Mouse (Mus musculus) liver, embryonic 16.5 days (tissue): ENCODE data around the gene Klk6. TPM values are rescaled to one million over a fixed set of nuclear protein-coding genes. Genes with fewer than 3 reads are reported as not detected.
A peak's percentile ranks its signal among the peaks of the same experiment; 100 is the strongest.

Experiments used
- ATAC-seq: fragments of 200-750 bp; cut with Nextera tagmentation; 2 replicates; pipeline ENCODE4 v1.8.0; 2017; ENCODE audit warnings: low read depth, mild to moderate bottlenecking, moderate number of reproducible peaks, moderate library complexity
- H3K27ac ChIP-seq: fragments of 300-500 bp; sonication (generic); 2 replicates; pipeline ENCODE4 v1.5.1; 2014; ENCODE audit warnings: mild to moderate bottlenecking, low read length
- H3K27me3 ChIP-seq: fragments of 300-500 bp; sonication (generic); 2 replicates; pipeline ENCODE4 v1.6.1; 2014; ENCODE audit warnings: low read depth, low read length, mixed read lengths; ENCODE audit not compliant: control insufficient read depth, insufficient read depth
- H3K36me3 ChIP-seq: fragments of 300-500 bp; sonication (generic); 2 replicates; pipeline ENCODE4 v1.6.1; 2014; ENCODE audit warnings: mild to moderate bottlenecking; ENCODE audit not compliant: control insufficient read depth, insufficient read depth
- H3K4me1 ChIP-seq: fragments of 300-500 bp; sonication (generic); 2 replicates; pipeline ENCODE4 v1.6.1; 2014; ENCODE audit warnings: low read depth, low read length, mixed read lengths; ENCODE audit not compliant: control insufficient read depth
- H3K4me2 ChIP-seq: fragments of 300-500 bp; sonication (generic); 2 replicates; pipeline ENCODE4 v1.6.1; 2014; ENCODE audit warnings: low read depth, low read length, mixed read lengths
- H3K4me3 ChIP-seq: fragments of 300-500 bp; sonication (generic); 2 replicates; pipeline ENCODE4 v1.5.1; 2014; ENCODE audit warnings: low read depth, mild to moderate bottlenecking, low read length
- H3K9ac ChIP-seq: fragments of 300-500 bp; sonication (generic); 2 replicates; pipeline ENCODE4 v1.6.1; 2014; ENCODE audit warnings: low read depth, low read length
- H3K9me3 ChIP-seq: fragments of 300-500 bp; sonication (generic); replicated peaks from 2 replicates; pipeline ENCODE4 v1.6.1; 2016; ENCODE audit warnings: low read length; ENCODE audit not compliant: control insufficient read depth
- WGBS: fragments of 180-500 bp; shearing (Covaris S2); extraction: QIAGEN DNeasy Blood & Tissue Kit; methylation state at CpG from one replicate; pipeline ENCODE4 v1.1.7; 2014; ENCODE audit not compliant: insufficient replicate concordance; 5-methylcytosine and 5-hydroxymethylcytosine counted together
- polyA plus RNA-seq: library from polyadenylated mRNA; unstranded; fragments of >200 nt; fragmentation: Nextera tagmentation; extraction: Ambion mirVana; gene quantifications from 2 replicates; pipeline ENCODE4 v1.2.1, GENCODE M21; 2015

The Klk6 gene
- polyA plus RNA-seq, 1 experiment from 2014 or later = not detected

DNA sequence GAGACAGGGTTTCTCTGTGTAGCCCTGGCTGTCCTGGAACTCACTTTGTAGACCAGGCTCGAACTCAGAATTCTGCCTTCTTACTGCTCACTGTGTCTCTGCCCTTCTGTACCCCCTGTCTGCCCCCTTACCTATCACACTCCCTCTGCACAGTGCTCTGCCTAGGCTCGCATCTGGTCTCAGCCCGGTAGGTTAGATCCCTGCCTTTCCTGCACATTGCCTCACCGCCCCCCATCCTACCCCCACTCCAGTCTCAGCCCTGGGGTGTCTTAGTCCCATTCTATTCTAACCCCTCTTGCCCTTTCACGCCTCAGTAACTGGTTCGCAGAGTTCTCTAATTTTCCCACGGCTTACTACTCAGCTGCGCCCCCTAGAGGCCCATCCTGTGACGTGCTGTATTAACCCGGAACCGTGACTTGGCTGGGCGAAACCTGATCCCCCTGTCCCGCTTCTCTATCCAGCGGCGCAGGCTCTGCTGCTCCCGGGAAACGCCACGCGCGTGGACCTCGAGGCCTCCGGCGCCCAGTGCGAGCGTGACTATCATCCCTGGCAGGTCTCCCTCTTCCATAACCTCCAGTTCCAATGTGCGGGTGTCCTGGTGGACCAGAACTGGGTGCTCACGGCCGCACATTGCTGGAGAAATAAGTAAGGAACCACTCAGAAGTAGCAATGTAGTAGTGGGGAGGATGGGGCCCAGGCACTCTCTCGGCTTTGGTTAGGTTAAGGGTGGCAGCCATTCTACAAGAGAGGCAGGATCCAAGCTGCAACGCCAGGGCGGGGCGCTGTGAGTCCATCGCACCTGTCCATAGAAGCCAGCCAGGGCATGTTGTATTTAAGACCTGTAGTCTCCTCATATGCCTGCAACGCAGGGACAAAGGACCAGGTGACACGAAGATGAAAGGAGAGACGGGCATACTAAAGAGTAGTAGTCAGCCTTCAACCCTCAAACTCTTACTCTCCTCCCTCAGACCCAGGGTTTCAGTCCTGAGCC is 41.7 kb upstream of the Klk6 start:
- 6% methylated on average over 36 of the region's 36 CpGs for WGBS
- Histone ChIP-seq H3K36me3 (no peaks in the 10 kb centered on the region), H3K4me3 (no peak overlapping the region), H3K4me1 (no peaks in the 10 kb centered on the region; the same call in 1 of the 2 replicates), H3K27me3 (peaks cover 9% of the 10 kb centered on the region), H3K9me3 (no peaks in the 10 kb centered on the region), H3K27ac (no peak overlapping the region), H3K4me2 (peak overlapping the region; percentile 29; the same call in 1 of the 2 replicates), H3K9ac (no peak overlapping the region)
- ATAC-seq = no peak

DNA sequence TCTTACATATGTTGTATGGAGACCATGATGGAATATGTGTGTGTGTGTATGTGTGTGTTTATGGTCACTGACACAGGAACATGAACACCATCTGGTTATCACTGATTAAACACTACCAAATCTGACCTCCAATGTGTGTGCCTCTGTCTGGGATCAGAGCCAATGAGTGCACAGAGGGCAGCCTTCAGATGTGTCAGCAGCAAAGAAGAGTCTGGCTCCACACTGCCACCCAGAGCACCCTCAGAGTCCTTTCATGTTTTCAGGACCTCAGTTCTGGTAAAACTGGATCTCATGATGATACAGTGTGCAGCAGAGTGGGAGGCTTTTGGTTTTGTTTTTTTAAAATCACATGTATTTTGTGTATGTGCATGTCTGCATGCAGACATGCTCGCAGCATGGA is 39.0 kb upstream of the Klk6 start:
- Histone ChIP-seq H3K4me3 (no peak overlapping the region), H3K9ac (no peak overlapping the region), H3K9me3 (no peaks in the 10 kb centered on the region), H3K27ac (no peak overlapping the region), H3K27me3 (peaks cover 9% of the 10 kb centered on the region), H3K4me1 (no peaks in the 10 kb centered on the region; the same call in 1 of the 2 replicates), H3K36me3 (no peaks in the 10 kb centered on the region), H3K4me2 (no peak overlapping the region)
- 65% methylated on average over 1 of the region's 1 CpGs for WGBS
- ATAC-seq = no peak

DNA sequence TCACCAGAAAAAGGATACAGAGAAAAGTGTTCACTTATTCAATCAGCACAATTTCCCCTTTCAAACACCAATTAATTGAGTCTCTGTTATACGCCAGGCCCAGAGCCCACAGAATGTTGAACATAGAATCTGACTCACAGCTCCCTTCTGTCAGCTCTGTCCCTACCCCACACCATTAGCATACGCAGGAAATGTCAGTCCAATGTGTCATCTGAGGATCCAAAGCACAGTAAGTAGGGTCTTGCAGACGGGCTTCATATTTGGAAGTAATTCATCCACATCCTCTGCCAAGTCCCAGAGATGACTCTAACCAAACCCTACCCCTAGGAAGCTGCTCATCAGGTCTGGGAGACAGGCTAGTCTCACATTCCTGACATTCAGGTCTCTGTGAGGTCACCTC is 36.2 kb upstream of the Klk6 start:
- no peaks in the 10 kb centered on the region for H3K36me3 ChIP-seq
- no peak overlapping the region for H3K9ac ChIP-seq
- H3K9me3 ChIP-seq = no peaks in the 10 kb centered on the region
- H3K27ac ChIP-seq = no peak overlapping the region
- no peak overlapping the region for H3K4me3 ChIP-seq
- WGBS = 39% methylated on average over 3 of the region's 3 CpGs
- no peak overlapping the region for H3K4me2 ChIP-seq
- no peak for ATAC-seq
- H3K27me3 ChIP-seq = peaks cover 4% of the 10 kb centered on the region; the same call in 1 of the 2 replicates
- no peaks in the 10 kb centered on the region for H3K4me1 ChIP-seq

DNA sequence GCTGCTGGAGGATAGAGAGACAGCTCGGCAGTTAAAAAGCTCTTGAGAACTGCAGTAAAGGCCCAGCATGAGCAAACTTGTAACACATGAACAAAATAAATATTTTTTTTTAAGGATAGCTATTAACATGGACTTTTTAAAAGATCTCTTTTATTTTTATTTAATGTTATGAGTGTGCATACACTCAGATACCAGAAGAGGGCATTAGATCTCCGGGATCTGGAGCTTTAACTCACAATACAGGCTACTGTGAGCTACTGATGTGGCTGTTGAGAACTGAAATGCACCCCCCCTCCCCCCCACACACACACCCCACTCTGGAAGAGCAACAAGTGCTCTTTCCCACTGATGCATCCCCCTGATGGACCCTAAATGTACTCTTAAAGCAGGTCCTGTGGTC is 35.0 kb upstream of the Klk6 start:
- Histone ChIP-seq H3K27ac (no peak overlapping the region), H3K36me3 (no peaks in the 10 kb centered on the region), H3K4me2 (no peak overlapping the region), H3K9me3 (no peaks in the 10 kb centered on the region), H3K4me3 (no peak overlapping the region), H3K9ac (no peak overlapping the region), H3K27me3 (no peaks in the 10 kb centered on the region), H3K4me1 (no peaks in the 10 kb centered on the region)
- no peak for ATAC-seq
- WGBS = 35% methylated on average over 2 of the region's 2 CpGs

DNA sequence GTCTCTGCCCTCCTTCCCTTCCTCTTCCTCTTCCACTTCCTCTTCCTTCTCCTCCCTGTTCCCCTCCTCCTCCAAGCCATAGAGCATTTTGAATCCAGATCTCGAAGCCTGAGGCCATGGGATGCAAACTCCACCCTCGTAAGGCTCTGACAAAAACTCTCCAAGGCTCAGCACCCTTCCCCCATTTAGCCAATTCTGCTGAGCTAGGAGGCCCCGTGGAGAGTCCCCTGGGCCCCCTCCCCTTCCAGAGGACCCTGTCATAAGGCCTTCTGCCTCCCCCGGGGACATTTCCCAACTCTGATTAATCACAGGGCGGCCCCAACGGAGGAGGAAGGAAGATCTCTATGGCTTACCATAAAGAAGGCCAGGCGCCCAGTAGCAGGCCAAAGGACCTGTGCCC is 32.7 kb upstream of the Klk6 start, which contains the start of gene Klk9:
Klk9 (plus strand) TSS at position 301 of the 400 bp plus-strand sequence.
- no peak for ATAC-seq
- Histone ChIP-seq H3K27ac (no peak within 1 kb of the TSS), H3K4me1 (no peaks in the 10 kb centered on the region), H3K36me3 (no peaks in the 10 kb centered on the region), H3K27me3 (peaks cover 11% of the 10 kb centered on the region), H3K4me3 (no peak within 1 kb of the TSS), H3K9ac (no peak within 1 kb of the TSS), H3K9me3 (no peaks in the 10 kb centered on the region), H3K4me2 (no peak within 1 kb of the TSS)
- WGBS = 50% methylated on average over 7 of the region's 7 CpGs

DNA sequence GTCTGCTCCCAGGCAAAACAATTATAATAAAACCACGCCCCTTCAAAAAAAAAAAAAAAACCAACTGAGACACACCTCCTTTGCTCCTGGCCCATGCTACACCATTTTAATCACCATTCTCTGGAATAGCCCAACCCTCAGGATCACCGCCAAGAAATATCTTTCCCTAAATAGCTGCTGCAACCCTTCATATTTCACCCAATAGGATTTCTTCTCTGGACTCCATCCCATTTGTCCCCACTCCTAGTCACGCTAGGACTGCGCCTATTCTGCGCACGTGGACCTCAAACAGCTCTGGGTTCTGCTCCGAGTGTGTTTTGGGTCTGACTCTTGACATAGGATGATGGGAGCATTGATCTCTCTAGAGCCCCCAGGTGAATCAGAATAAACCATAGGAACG is 27.9 kb upstream of the Klk6 start:
- no peaks in the 10 kb centered on the region for H3K36me3 ChIP-seq
- no peak overlapping the region for H3K27ac ChIP-seq
- H3K9me3 ChIP-seq = no peaks in the 10 kb centered on the region
- H3K4me2 ChIP-seq = peak overlapping the region; percentile 62; the same call in 1 of the 2 replicates
- 14% methylated on average over 8 of the region's 8 CpGs for WGBS
- no peak for ATAC-seq
- no peaks in the 10 kb centered on the region for H3K4me1 ChIP-seq
- no peak overlapping the region for H3K4me3 ChIP-seq
- peaks cover 22% of the 10 kb centered on the region for H3K27me3 ChIP-seq
- no peak overlapping the region for H3K9ac ChIP-seq

DNA sequence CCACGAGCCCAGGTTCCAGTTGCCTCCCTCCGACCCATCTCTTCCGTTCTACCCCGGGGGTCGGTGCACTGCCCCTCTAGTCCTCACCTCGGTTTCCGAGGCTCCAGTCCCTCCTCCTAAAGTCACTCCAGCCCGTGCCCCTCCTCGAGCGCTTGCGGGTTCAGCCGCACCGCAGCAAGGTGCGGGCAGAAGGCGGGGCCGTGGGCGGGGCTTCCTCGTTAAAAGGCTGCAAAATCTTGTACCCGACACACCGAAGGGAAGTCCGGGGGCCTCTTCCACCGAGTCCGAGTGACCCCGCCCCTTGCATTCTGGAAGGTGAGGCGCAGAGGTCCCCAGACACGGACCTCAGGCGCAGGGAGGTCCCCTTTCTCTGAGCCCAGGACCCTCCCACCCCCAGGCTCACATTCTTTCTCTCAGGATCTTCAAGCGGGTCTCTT is 26.9 kb upstream of the Klk6 start, which contains the start of gene Klk8:
Klk8 (plus strand) TSS at position 245 of the 437 bp plus-strand sequence.
- peak within 1 kb of the TSS; percentile 62 for H3K4me2 ChIP-seq
- ATAC-seq = no peak

DNA sequence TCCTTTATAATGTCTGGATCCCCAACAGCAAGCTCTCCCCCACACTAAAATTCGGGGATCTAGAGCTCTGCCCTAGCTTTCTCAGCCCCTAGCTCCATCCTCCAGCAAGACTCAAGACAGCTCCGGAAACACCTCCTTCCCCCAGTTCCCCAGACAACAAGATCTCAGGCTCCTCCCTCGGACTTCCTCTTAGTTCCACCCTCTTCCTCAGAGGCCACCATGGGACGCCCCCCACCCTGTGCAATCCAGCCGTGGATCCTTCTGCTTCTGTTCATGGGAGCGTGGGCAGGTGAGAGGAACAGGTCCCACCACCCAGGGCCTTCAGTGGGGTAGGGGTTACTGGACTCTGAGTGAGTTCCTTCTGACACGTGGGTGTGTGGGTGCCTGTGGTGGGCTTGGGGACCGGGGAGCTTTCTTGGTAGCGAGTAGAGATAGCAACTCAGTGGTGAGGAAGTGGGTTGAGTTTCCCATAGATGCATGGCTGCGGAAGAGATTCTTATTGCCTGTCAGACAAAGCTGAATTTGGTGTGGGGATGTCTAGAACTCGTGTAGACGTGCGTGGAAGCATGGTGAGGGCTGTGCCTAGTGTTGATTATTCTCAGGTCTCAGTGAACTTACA is 26.3 kb upstream of the Klk6 start:
- 0 out of 2 replicates have a peak, but pooled peaks have one; percentile 27 for ATAC-seq
- H3K9me3 ChIP-seq = no peaks in the 10 kb centered on the region
- no peak overlapping the region for H3K9ac ChIP-seq

More for the DNA sequence above, 26.9 kb upstream of the Klk6 start, which contains the start of gene Klk8:
- H3K4me3 ChIP-seq = peak within 1 kb of the TSS; percentile 48
- H3K9ac ChIP-seq = no peak within 1 kb of the TSS
- H3K27me3 ChIP-seq = peaks cover 22% of the 10 kb centered on the region
- H3K36me3 ChIP-seq = no peaks in the 10 kb centered on the region
- H3K4me1 ChIP-seq = no peaks in the 10 kb centered on the region
- H3K27ac ChIP-seq = no peak within 1 kb of the TSS
- WGBS = under 1% methylated on average over 28 of the region's 28 CpGs
- no peaks in the 10 kb centered on the region for H3K9me3 ChIP-seq

More for the DNA sequence above, 26.3 kb upstream of the Klk6 start:
- Histone ChIP-seq H3K4me2 (peak overlapping the region; percentile 62), H3K27me3 (peaks cover 22% of the 10 kb centered on the region), H3K27ac (no peak overlapping the region), H3K4me1 (no peaks in the 10 kb centered on the region), H3K4me3 (peak overlapping the region; percentile 48; the same call in 1 of the 2 replicates), H3K36me3 (no peaks in the 10 kb centered on the region)
- 8% methylated on average over 13 of the region's 13 CpGs for WGBS
